Mouse (Mus musculus) gastrocnemius, adult 18-20 months (tissue): Measurements from ENCODE around the gene Bex2. TPM values are rescaled to one million over a fixed set of nuclear protein-coding genes. Genes with fewer than 3 reads are reported as not detected.

ENCODE experiments used
- total RNA-seq, 2 experiments: library from RNA; stranded (reverse); gene quantifications; 2 replicates each; pipeline ENCODE4 v1.2.3; 2021

Bex2 gene
- total RNA-seq, 2 experiments from 2014 or later, result not detected

Other genes starting within 250 kb of the Bex2 start
- 1 to 10 TPM; 1.0 to 1.1 TPM for gene Gprasp2, start 229.2 kb downstream of the Bex2 start, total RNA-seq
- 1 to 10 TPM in 1 of 2 experiments, under 1 TPM in 1; 0.25 to 1.0 TPM for gene Arxes2, start 74.4 kb downstream of the Bex2 start, total RNA-seq
- not detected for gene Arxes1, start 34.9 kb downstream of the Bex2 start, total RNA-seq
- gene Nxf3, start 17.0 kb upstream of the Bex2 start, total RNA-seq, result not detected
- gene Bex4, start 70.8 kb upstream of the Bex2 start, total RNA-seq, result not detected
- gene Tceal8, start 104.1 kb upstream of the Bex2 start, total RNA-seq, result 10 to 100 TPM in 1 of 2 experiments, 1 to 10 TPM in 1; 3.7 to 10.3 TPM
- gene Tceal5, start 135.6 kb upstream of the Bex2 start, total RNA-seq, result 10 to 100 TPM; 24.1 to 39.5 TPM
- 10 to 100 TPM; 24.1 to 40.7 TPM for gene Tceal7, start 146.5 kb upstream of the Bex2 start, total RNA-seq
- 10 to 100 TPM in 1 of 2 experiments, 1 to 10 TPM in 1; 8.6 to 43.9 TPM for gene Bex1, start 147.3 kb upstream of the Bex2 start, total RNA-seq
- gene Tceal9, start 176.8 kb upstream of the Bex2 start, total RNA-seq, result 10 to 100 TPM; 23.4 to 29.8 TPM
- gene Bex3, start 202.0 kb upstream of the Bex2 start, total RNA-seq, result 1 to 10 TPM; 2.1 to 2.6 TPM